Mouse (Mus musculus) midbrain, embryonic 13.5 days (tissue): Measurements from ENCODE around the gene Ereg. TPM values are rescaled to one million over a fixed set of nuclear protein-coding genes. Genes with fewer than 3 reads are reported as not detected.

ENCODE experiments used
- ATAC-seq: fragments of 200-750 bp; cut with Nextera tagmentation; 2 replicates; pipeline ENCODE4 v1.8.0; 2017; ENCODE audit warnings: mild to moderate bottlenecking, moderate TSS enrichment, moderate library complexity
- H3K27ac ChIP-seq: fragments of 300-500 bp; sonication (generic); 2 replicates; pipeline ENCODE4 v1.5.1; 2015; ENCODE audit warnings: inconsistent platforms, mild to moderate bottlenecking, moderate library complexity
- H3K27me3 ChIP-seq: fragments of 300-500 bp; sonication (generic); 2 replicates; pipeline ENCODE4 v1.6.1; 2015; ENCODE audit warnings: mild to moderate bottlenecking, inconsistent platforms
- H3K36me3 ChIP-seq: fragments of 300-500 bp; sonication (generic); 2 replicates; pipeline ENCODE4 v1.6.1; 2015; ENCODE audit warnings: mild to moderate bottlenecking, inconsistent platforms
- H3K4me1 ChIP-seq: fragments of 300-500 bp; sonication (generic); replicated peaks from 2 replicates; pipeline ENCODE4 v1.6.1; 2015; ENCODE audit warnings: inconsistent platforms
- H3K4me2 ChIP-seq: fragments of 300-500 bp; sonication (generic); replicated peaks from 2 replicates; pipeline ENCODE4 v1.6.1; 2015; ENCODE audit warnings: moderate library complexity, mild to moderate bottlenecking, inconsistent platforms
- H3K4me3 ChIP-seq: fragments of 300-500 bp; sonication (generic); replicated peaks from 2 replicates; pipeline ENCODE4 v1.5.1; 2015; ENCODE audit warnings: mild to moderate bottlenecking, inconsistent platforms
- H3K9ac ChIP-seq: fragments of 300-500 bp; sonication (generic); replicated peaks from 2 replicates; pipeline ENCODE4 v1.6.1; 2015; ENCODE audit warnings: mild to moderate bottlenecking, inconsistent platforms
- H3K9me3 ChIP-seq: fragments of 300-500 bp; sonication (generic); 2 replicates; pipeline ENCODE4 v1.6.1; 2016; ENCODE audit warnings: mild to moderate bottlenecking, inconsistent platforms
- WGBS: fragments of 180-500 bp; shearing (Covaris S2); methylation state at CpG from one replicate; pipeline ENCODE4 v1.1.7; 2015; 5-methylcytosine and 5-hydroxymethylcytosine counted together
- polyA plus RNA-seq: library from polyadenylated mRNA; unstranded; fragments of >200 nt; fragmentation: Nextera tagmentation; extraction: Ambion mirVana; gene quantifications from 2 replicates; pipeline ENCODE4 v1.2.1, GENCODE M21; 2015

Ereg gene
- not detected in 2 replicates for polyA plus RNA-seq

DNA sequence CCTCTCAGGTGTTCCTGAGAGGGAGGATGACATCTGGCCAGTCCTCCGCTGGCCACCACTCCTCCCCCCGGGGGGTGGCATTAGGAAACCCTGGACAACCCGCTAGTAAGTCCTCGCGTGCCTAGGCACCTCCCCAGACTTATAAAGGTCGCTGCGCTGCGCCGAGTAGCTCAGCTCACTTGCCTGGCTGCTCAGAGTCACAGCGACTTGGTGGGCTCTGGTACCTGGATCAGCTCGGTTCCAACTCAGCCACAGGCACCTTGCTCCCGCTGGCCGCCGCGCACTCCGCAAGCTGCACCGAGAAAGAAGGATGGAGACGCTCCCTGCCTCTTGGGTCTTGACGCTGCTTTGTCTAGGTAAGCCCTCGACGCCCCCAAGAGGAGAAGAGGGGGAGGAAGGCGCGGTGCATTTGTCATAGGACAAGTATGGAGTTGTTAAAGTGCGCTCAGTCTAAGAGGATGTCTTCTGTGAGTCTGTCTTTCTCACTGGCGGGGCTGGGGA lies at the start of gene Ereg:
Ereg (plus strand) TSS at position 173 of the 501 bp plus-strand sequence.
- Histone ChIP-seq H3K4me2 (peak within 1 kb of the TSS; percentile 64), H3K36me3 (no peaks in the 10 kb centered on the region), H3K27ac (no peak within 1 kb of the TSS), H3K4me3 (peak within 1 kb of the TSS; percentile 38), H3K9me3 (no peaks in the 10 kb centered on the region), H3K4me1 (peaks cover 8% of the 10 kb centered on the region), H3K9ac (no peak within 1 kb of the TSS; the same call in 1 of the 2 replicates), H3K27me3 (peaks cover 21% of the 10 kb centered on the region)
- peak; percentile 72 for ATAC-seq
- 1% methylated on average over 25 of the region's 25 CpGs for WGBS

DNA sequence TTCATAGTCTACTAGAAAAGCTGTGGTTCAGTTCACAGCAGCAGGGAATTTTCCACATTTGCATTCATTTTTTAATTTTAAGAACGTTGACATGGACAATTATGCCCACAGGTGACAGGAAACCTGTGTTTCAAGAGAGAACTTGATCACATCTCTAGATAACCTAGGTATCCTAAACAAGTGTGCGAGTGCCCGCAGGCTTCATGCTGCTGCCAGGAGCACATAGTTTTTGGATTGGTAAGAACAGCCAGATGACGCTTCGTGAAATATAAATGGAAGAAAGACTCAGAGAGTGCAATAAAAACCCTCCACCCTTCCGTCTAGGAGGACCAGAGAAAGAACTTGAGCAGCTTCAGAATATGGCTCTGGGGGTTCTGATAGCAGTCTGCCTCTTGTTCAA lies 47.3 kb upstream of the Ereg start, which contains the start of gene Epgn:
Epgn (plus strand) TSS at position 301 of the 400 bp plus-strand sequence.
- 87% methylated on average over 6 of the region's 6 CpGs for WGBS
- no peaks in the 10 kb centered on the region for H3K4me1 ChIP-seq
- no peaks in the 10 kb centered on the region for H3K9me3 ChIP-seq
- H3K27ac ChIP-seq, result no peak within 1 kb of the TSS
- no peaks in the 10 kb centered on the region for H3K36me3 ChIP-seq
- no peak for ATAC-seq
- no peak within 1 kb of the TSS for H3K9ac ChIP-seq
- no peaks in the 10 kb centered on the region for H3K27me3 ChIP-seq
- H3K4me3 ChIP-seq, result no peak within 1 kb of the TSS
- H3K4me2 ChIP-seq, result no peak within 1 kb of the TSS

DNA sequence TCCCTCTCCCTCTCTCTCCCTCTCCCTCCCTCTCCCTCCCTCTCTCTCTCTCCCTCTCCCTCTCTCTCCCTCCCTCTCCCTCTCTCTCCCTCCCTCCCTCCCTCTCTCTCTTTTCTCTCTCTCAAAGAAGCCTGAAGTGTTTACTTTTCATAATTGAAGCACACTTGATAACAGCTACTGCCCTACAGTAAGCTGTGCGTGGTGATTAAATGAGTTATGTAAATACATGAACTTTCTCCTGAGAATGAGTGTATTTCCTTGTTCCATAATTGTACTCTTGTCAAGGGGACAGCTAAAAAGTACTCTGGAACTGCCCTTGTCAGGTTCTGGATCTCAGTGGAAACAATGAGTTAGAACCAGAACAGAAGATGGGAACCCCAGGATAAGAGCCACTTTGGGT lies 46.6 kb upstream of the Ereg start:
- Histone ChIP-seq H3K9me3 (no peaks in the 10 kb centered on the region), H3K27me3 (no peaks in the 10 kb centered on the region), H3K4me1 (no peaks in the 10 kb centered on the region), H3K36me3 (no peaks in the 10 kb centered on the region), H3K9ac (no peak overlapping the region), H3K27ac (no peak overlapping the region), H3K4me2 (no peak overlapping the region), H3K4me3 (no peak overlapping the region)
- WGBS, result 59% methylated on average over 1 of the region's 1 CpGs
- no peak for ATAC-seq

DNA sequence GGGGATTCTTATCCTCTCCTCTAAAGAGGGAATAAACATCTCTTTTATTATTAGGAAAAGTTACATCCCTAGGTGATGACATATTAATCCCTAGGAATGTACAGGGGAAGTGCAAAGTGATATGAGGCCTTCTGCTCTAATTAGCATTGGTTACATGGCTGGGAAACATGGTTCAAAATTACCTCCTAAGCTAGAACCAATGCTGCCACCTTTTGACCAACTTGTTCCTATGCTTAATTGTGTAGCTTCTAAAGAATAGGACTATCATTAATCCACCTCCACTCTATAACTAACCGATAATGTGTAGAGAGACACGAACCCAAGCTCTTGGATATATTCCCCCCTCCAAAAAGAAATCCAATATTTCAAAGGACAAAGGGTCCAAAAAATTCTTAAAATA lies 43.8 kb upstream of the Ereg start:
- 93% methylated on average over 2 of the region's 2 CpGs for WGBS
- ATAC-seq, result no peak
- H3K9ac ChIP-seq, result no peak overlapping the region
- H3K4me2 ChIP-seq, result no peak overlapping the region
- H3K27ac ChIP-seq, result no peak overlapping the region
- H3K4me3 ChIP-seq, result no peak overlapping the region
- no peaks in the 10 kb centered on the region for H3K4me1 ChIP-seq
- no peaks in the 10 kb centered on the region for H3K36me3 ChIP-seq
- no peaks in the 10 kb centered on the region for H3K9me3 ChIP-seq
- no peaks in the 10 kb centered on the region for H3K27me3 ChIP-seq

DNA sequence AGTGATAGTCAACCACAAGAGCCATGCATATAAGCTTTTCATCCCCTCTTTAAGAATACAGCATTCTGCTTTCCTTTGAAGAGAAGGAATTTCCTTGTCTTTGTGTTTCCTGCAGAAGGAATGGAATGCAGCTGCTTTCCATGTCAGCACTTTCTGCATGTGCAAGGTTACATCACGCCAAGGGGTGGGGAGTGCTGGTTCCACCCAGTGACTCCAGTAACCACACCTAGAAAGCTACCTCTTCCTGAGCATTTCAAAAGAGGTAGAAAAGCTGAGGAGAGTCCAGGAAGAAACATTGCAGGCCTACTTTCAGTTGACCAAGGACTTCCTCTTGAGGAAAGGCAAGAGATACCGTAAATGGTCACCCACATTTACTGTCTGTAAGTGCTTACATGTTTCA lies 39.1 kb upstream of the Ereg start:
- no peak for ATAC-seq
- no peaks in the 10 kb centered on the region for H3K9me3 ChIP-seq
- H3K9ac ChIP-seq, result no peak overlapping the region
- no peak overlapping the region for H3K4me2 ChIP-seq
- no peak overlapping the region for H3K4me3 ChIP-seq
- H3K27ac ChIP-seq, result no peak overlapping the region
- no peaks in the 10 kb centered on the region for H3K36me3 ChIP-seq
- 93% methylated on average over 2 of the region's 2 CpGs for WGBS
- H3K27me3 ChIP-seq, result no peaks in the 10 kb centered on the region
- no peaks in the 10 kb centered on the region for H3K4me1 ChIP-seq

DNA sequence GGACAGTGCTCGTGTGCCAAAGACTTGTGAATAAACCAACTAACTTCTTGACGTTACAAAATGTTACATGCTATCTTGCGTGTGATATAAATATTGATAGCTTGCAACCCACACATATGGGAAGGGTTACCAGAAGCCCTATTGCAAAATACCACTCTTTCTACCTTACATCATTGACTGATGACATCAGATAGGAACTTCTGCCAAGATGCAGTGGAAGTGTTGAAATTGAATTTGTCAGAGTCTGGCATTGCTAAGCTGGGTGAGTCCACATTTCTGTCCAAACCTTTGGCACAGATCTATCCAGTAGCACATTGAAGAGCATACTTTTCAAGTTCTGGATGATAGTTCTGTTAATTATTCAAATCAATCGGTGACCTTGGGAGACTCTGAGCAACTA lies 37.8 kb upstream of the Ereg start:
- 94% methylated on average over 4 of the region's 4 CpGs for WGBS
- no peak overlapping the region for H3K9ac ChIP-seq
- H3K4me2 ChIP-seq, result no peak overlapping the region
- no peak overlapping the region for H3K27ac ChIP-seq
- H3K4me1 ChIP-seq, result no peaks in the 10 kb centered on the region
- no peak overlapping the region for H3K4me3 ChIP-seq
- ATAC-seq, result no peak
- H3K9me3 ChIP-seq, result no peaks in the 10 kb centered on the region
- H3K27me3 ChIP-seq, result no peaks in the 10 kb centered on the region
- H3K36me3 ChIP-seq, result no peaks in the 10 kb centered on the region

DNA sequence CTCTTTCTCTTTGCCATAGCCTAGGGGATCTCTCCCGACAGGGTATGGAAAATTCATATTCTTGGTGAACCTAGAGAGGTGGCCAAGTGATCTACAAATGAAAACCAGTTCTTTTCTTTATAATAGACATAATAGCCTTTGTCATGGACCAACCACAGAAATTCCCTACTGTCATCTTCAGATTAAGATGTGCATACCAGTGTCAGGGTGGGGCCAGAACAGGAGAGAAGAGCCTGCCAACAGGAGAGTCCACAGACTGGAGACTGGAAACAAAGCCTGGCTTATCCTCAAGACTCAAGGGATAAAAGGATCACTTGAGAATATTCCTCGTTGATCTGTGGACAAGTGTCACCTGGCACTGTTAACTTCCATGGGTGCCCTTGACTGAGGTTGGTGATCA lies 36.7 kb upstream of the Ereg start:
- ATAC-seq, result no peak
- 70% methylated on average over 2 of the region's 2 CpGs for WGBS

DNA sequence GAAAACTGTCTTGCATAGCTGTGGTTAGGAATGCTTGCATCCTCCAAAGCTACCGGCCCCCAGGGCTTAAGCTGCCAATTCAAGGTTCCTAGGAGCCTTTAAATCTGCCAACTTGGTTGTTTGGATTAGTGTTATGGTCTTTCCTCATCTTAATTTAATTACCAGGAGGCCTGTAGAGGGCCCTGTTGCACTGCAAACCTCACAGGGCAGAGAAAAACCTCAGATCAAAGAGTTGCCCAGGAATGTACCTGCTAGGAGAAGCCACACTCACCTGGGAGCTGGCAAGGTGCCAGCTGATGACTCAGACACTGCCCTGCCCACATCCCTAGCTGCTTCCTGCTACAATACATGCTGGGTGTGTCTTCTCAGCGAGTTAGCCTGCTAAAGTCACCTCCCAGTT lies 35.9 kb upstream of the Ereg start:
- no peak for ATAC-seq
- Histone ChIP-seq H3K9me3 (no peaks in the 10 kb centered on the region), H3K36me3 (no peaks in the 10 kb centered on the region), H3K27me3 (no peaks in the 10 kb centered on the region), H3K9ac (no peak overlapping the region), H3K27ac (no peak overlapping the region), H3K4me3 (no peak overlapping the region), H3K4me2 (no peak overlapping the region), H3K4me1 (no peaks in the 10 kb centered on the region)
- WGBS, result 18% methylated on average over 2 of the region's 2 CpGs

More for the DNA sequence above, 36.7 kb upstream of the Ereg start:
- H3K4me1 ChIP-seq, result no peaks in the 10 kb centered on the region
- H3K4me3 ChIP-seq, result no peak overlapping the region
- H3K36me3 ChIP-seq, result no peaks in the 10 kb centered on the region
- no peaks in the 10 kb centered on the region for H3K27me3 ChIP-seq
- no peak overlapping the region for H3K27ac ChIP-seq
- H3K9me3 ChIP-seq, result no peaks in the 10 kb centered on the region
- H3K9ac ChIP-seq, result no peak overlapping the region
- no peak overlapping the region for H3K4me2 ChIP-seq

DNA sequence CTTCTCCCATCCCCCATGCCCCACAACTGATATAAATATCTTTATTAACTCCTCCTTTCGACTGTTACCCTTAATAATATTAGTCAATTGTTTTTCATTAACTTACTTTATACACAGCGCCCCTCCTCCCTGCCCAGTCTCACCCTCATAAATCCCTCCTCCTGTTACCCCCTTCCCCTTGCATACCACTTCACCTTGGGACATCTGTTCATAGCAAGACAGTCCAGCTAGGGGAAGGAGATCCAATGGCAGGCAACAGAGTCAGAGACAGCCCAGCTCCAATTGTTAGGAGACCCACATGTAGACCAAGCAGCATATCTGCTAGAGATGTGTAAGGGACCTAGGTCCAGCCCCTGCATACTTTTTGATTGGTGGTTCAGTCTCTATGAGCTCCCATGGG lies 35.5 kb upstream of the Ereg start:
- no peaks in the 10 kb centered on the region for H3K9me3 ChIP-seq
- no peak overlapping the region for H3K27ac ChIP-seq
- no peak overlapping the region for H3K4me3 ChIP-seq
- H3K27me3 ChIP-seq, result no peaks in the 10 kb centered on the region
- no peak overlapping the region for H3K9ac ChIP-seq
- ATAC-seq, result no peak
- H3K36me3 ChIP-seq, result no peaks in the 10 kb centered on the region
- H3K4me2 ChIP-seq, result no peak overlapping the region
- H3K4me1 ChIP-seq, result no peaks in the 10 kb centered on the region
- 79% methylated on average over 2 of the region's 2 CpGs for WGBS

DNA sequence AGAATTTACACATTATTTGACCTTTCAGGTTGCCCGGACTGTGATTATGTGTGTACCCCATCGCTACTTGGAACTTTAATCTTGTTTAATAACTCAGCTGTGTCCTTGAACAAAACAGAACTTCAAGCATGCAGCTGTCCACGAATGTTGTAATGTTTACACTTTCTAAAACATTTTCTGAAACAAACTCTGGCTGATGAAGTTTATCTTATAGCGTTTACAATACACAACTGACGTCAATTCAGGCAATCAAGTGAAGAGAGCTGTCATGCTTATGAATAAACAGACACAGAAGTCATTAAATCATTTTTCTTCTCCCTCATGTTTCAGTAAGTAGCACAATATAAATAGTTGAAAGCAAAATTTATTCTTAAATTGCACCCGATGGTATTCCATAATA lies 26.4 kb upstream of the Ereg start:
- ATAC-seq, result no peak
- no peak overlapping the region for H3K4me2 ChIP-seq
- no peak overlapping the region for H3K4me3 ChIP-seq
- H3K9ac ChIP-seq, result no peak overlapping the region
- H3K27me3 ChIP-seq, result no peaks in the 10 kb centered on the region
- 86% methylated on average over 6 of the region's 6 CpGs for WGBS
- no peaks in the 10 kb centered on the region for H3K4me1 ChIP-seq
- no peaks in the 10 kb centered on the region for H3K9me3 ChIP-seq
- no peaks in the 10 kb centered on the region for H3K36me3 ChIP-seq
- H3K27ac ChIP-seq, result no peak overlapping the region

DNA sequence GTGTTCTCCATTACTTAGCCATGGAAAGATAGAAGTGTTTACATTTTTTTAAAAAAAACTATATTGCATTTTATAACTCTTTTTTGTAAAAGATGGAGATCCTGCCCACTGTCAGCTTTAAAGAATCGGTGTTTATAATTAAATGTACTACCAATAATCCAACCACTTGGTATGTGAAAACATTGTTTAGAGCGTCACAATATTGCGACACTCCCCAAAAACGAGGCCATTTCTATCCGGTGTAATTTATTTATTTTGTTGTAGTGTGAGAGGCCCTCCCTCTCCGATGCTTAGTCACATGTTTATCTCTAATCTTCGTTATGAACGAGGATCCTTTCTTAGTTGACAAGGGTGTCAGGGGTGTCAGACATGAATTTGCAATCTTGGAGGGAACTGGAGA lies 26.0 kb upstream of the Ereg start:
- no peak overlapping the region for H3K9ac ChIP-seq
- no peak overlapping the region for H3K4me3 ChIP-seq
- H3K4me2 ChIP-seq, result no peak overlapping the region
- ATAC-seq, result no peak
- no peaks in the 10 kb centered on the region for H3K4me1 ChIP-seq
- H3K9me3 ChIP-seq, result no peaks in the 10 kb centered on the region
- no peak overlapping the region for H3K27ac ChIP-seq
- H3K27me3 ChIP-seq, result no peaks in the 10 kb centered on the region
- 89% methylated on average over 8 of the region's 8 CpGs for WGBS
- H3K36me3 ChIP-seq, result no peaks in the 10 kb centered on the region

DNA sequence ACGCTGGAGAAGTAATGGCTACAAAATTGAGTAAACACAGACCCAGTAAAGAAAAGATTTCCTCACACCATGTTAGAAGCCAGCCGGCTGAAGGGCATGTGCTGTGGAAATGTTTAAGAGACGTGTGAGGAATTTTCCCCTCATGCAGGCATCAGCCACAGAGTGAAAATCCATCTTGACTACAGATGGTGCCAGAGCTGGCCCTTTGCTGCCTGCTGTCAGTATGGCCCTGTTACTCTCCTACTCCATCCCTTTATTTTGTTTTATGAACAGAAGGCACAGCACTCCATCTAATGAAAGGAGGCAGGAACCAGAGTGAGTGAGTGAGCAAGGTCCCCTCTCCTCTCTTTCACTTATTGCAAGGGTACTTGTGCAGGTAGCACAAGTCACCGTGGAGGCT lies 2.1 kb upstream of the Ereg start:
- H3K36me3 ChIP-seq, result no peaks in the 10 kb centered on the region
- H3K4me3 ChIP-seq, result no peak overlapping the region
- H3K9ac ChIP-seq, result no peak overlapping the region
- no peak for ATAC-seq
- H3K9me3 ChIP-seq, result no peaks in the 10 kb centered on the region
- WGBS, result 85% methylated on average over 4 of the region's 4 CpGs
- H3K4me2 ChIP-seq, result no peak overlapping the region
- peaks cover 8% of the 10 kb centered on the region for H3K4me1 ChIP-seq
- no peak overlapping the region for H3K27ac ChIP-seq
- H3K27me3 ChIP-seq, result peaks cover 21% of the 10 kb centered on the region

DNA sequence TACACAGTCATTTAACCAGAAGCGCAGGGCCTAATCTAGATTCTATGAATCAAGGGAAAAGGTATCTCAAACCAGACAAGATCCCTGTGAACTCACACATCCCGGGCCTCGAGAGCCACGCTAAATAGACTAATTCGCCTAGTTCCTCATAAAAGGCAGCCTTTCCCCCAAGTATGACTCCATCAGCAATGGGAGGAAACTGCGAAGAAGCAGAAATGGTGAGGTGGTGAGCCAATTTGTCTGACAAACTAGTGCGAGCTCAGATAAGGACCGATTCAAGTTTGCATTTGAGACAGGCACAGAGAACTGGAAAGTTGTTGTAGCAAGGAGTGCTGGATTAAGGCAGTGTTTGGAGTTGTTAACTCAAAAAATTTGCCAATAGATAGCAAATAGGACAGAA lies 796 bp upstream of the Ereg start:
- H3K9ac ChIP-seq, result no peak overlapping the region
- no peak overlapping the region for H3K27ac ChIP-seq
- WGBS, result 84% methylated on average over 8 of the region's 8 CpGs
- ATAC-seq, result no peak
- no peak overlapping the region for H3K4me2 ChIP-seq
- no peaks in the 10 kb centered on the region for H3K36me3 ChIP-seq
- peaks cover 8% of the 10 kb centered on the region for H3K4me1 ChIP-seq
- H3K9me3 ChIP-seq, result no peaks in the 10 kb centered on the region
- no peak overlapping the region for H3K4me3 ChIP-seq
- H3K27me3 ChIP-seq, result peaks cover 21% of the 10 kb centered on the region
